Mouse (Mus musculus) hindbrain, embryonic 10.5 days (tissue): Measurements from ENCODE around the gene Ankrd55. TPM values are rescaled to one million over a fixed set of nuclear protein-coding genes. Genes with fewer than 3 reads are reported as not detected.

Experiments
- DNase-seq: peaks from one replicate; pipeline ENCODE4 v3.0.0-alpha.2; 2017; ENCODE audit warnings: low spot score
- H3K27ac ChIP-seq: fragments of 300-500 bp; sonication (generic); 2 replicates; pipeline ENCODE4 v1.5.1; 2016; ENCODE audit warnings: mild to moderate bottlenecking, moderate library complexity
- H3K27me3 ChIP-seq: fragments of 300-500 bp; sonication (generic); 2 replicates; pipeline ENCODE4 v1.6.1; 2016; ENCODE audit warnings: mild to moderate bottlenecking; ENCODE audit not compliant: poor library complexity, insufficient read depth, severe bottlenecking
- H3K36me3 ChIP-seq: fragments of 300-500 bp; sonication (generic); 2 replicates; pipeline ENCODE4 v1.6.1; 2016; ENCODE audit warnings: mild to moderate bottlenecking, moderate library complexity
- H3K4me1 ChIP-seq: fragments of 300-500 bp; sonication (generic); replicated peaks from 2 replicates; pipeline ENCODE4 v1.6.1; 2016; ENCODE audit warnings: mild to moderate bottlenecking
- H3K4me3 ChIP-seq: fragments of 300-500 bp; sonication (generic); 2 replicates; pipeline ENCODE4 v1.5.1; 2016; ENCODE audit warnings: mild to moderate bottlenecking, moderate library complexity
- H3K9me3 ChIP-seq: fragments of 300-500 bp; sonication (generic); 2 replicates; pipeline ENCODE4 v1.6.1; 2016; ENCODE audit warnings: mild to moderate bottlenecking, moderate library complexity
- WGBS: fragments of 180-500 bp; shearing (Covaris S2); methylation state at CpG from one replicate; pipeline ENCODE4 v1.1.7; 2016; 5-methylcytosine and 5-hydroxymethylcytosine counted together
- polyA plus RNA-seq: library from polyadenylated mRNA; unstranded; fragments of >200 nt; fragmentation: Nextera tagmentation; extraction: Ambion mirVana; gene quantifications from 2 replicates; pipeline ENCODE4 v1.2.1, GENCODE M21; 2016

The Ankrd55 gene
- polyA plus RNA-seq, 1 experiment from 2014 or later: 1.9 TPM

DNA sequence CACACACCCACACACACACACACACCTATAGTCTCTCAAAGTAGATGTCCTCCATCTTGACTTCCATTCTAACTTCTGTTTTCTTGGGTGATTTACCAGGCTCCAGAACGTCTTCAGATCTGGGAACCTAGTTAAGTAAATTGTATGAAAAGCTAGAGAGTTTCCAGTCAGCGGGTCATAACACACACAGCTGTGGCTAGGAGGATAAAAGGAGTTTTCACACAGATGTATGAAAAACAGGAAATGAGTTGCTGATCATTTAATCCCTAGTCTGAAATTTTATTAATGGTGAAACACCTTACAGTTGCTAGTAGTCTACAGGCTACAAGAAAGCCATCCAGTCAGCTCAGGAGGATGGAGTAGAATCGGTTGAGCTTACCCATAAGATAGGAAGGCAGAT lies 99.9 kb downstream of the Ankrd55 start:
- Histone ChIP-seq H3K9me3 (0 out of 2 replicates have a peak, but pooled peaks cover 3% of the 10 kb centered on the region), H3K4me3 (no peak overlapping the region), H3K4me1 (0 out of 2 replicates have a peak, but pooled peaks cover 2% of the 10 kb centered on the region), H3K27ac (no peak overlapping the region), H3K36me3 (no peaks in the 10 kb centered on the region), H3K27me3 (no peaks in the 10 kb centered on the region)
- DNase-seq: no peak
- 90% methylated on average over 3 of the region's 3 CpGs for WGBS

DNA sequence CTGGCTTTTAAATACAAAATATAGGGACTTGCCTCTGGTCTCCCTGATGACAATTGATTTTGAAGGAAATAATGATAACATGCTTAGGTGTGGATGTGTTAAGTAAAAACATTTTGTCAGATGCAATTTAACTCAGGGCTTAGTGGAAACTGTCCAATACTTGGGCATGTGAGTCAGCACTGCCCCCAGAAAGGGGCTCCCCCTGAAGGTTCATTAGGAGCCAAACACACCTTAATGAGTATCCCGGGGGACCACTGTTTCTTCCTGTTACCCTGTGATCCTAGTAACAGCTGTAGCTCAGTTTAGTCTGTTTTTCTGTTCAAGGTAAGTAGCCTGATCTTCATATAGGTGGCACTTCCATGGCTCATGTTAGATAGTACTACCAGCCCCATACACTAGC lies 102.0 kb downstream of the Ankrd55 start:
- H3K27me3 ChIP-seq: no peaks in the 10 kb centered on the region
- H3K27ac ChIP-seq: no peak overlapping the region
- WGBS: 93% methylated on average over 1 of the region's 1 CpGs
- DNase-seq: no peak
- H3K4me3 ChIP-seq: no peak overlapping the region
- H3K9me3 ChIP-seq: 0 out of 2 replicates have a peak, but pooled peaks cover 3% of the 10 kb centered on the region
- H3K4me1 ChIP-seq: no peaks in the 10 kb centered on the region
- no peaks in the 10 kb centered on the region for H3K36me3 ChIP-seq

DNA sequence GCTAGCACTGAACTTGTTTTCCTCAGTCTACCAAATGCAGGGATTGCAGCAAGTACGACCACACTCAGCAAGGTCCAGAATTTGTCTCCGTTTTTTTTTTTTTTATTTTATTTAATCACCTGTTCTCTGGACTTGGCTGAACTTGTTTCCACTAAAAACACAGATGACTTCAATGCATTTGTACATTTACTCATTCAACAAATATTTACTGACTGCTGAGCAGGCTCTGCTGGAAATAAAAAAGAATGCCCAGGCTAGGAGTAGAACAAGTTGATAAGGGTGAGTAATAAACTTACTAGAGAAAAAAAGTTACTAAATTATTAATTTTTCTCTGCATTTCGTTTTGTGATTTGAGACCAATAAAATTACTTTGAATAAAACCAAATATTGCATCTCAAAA lies 103.1 kb downstream of the Ankrd55 start:
- no peaks in the 10 kb centered on the region for H3K4me1 ChIP-seq
- 80% methylated on average over 3 of the region's 3 CpGs for WGBS
- DNase-seq: no peak
- no peaks in the 10 kb centered on the region for H3K36me3 ChIP-seq
- H3K4me3 ChIP-seq: no peak overlapping the region
- H3K27ac ChIP-seq: no peak overlapping the region
- no peaks in the 10 kb centered on the region for H3K27me3 ChIP-seq
- 0 out of 2 replicates have a peak, but pooled peaks cover 3% of the 10 kb centered on the region for H3K9me3 ChIP-seq

DNA sequence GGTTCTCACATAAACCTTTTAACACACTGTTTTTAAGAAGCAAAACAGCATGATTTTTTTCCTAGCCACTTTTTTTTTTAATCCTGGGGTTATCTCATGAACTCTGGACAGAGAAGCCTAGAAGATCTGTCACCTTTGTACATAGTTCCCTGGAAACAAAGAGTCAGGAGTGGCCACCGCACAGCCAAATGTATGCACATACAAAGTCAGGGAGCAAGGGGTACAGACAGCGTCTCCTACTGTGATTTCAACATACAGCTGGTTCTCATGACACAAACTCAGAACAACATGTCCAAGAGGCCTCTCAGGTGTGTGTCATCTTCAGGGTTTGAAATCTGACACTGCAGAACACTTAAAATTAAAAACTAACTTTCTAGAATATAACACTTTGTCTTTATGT lies 105.1 kb downstream of the Ankrd55 start:
- Histone ChIP-seq H3K9me3 (0 out of 2 replicates have a peak, but pooled peaks cover 3% of the 10 kb centered on the region), H3K36me3 (no peaks in the 10 kb centered on the region), H3K4me1 (no peaks in the 10 kb centered on the region), H3K4me3 (no peak overlapping the region), H3K27me3 (no peaks in the 10 kb centered on the region), H3K27ac (no peak overlapping the region)
- no peak for DNase-seq
- WGBS: 89% methylated on average over 2 of the region's 2 CpGs

DNA sequence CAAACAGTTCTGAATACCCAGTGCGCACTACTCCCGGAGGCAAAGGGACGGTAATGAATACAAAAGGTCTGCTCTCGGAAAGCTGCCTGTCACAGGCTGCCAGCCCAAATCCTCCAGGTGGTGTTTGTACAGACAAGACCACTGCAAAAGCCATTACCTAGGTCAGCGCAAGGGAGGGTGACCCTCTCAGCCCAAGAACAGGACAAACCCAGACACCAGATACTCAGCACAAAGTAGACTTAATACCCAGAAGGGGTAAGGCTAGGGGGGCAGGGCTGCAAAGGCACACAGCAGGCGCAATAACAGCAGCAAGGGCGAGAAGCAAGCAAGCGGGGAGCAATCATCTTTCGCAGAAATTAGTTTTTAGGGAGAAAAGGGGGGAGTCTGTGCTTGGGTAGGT lies 106.0 kb downstream of the Ankrd55 start:
- no peaks in the 10 kb centered on the region for H3K36me3 ChIP-seq
- 78% methylated on average over 9 of the region's 9 CpGs for WGBS

DNA sequence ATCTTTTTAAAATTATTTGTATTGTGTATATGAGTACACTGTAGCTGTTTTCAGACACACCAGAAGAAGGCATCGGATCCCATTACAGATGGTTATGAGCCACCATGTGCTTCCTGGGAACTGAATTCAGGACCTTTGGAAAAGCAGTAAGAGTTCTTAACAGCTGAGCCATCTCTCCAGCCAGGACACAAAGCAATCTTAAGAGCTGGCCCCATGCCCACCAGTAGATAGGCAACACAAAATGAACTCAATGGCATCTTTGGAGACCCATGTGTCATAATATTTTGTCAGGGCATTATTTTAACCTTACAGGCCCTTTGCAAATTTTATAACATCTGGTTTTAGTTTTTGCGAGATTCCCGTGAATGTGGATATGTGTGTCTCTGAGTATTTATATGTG lies 116.5 kb downstream of the Ankrd55 start:
- H3K27ac ChIP-seq: no peak overlapping the region
- H3K4me1 ChIP-seq: no peaks in the 10 kb centered on the region
- H3K36me3 ChIP-seq: no peaks in the 10 kb centered on the region
- H3K4me3 ChIP-seq: no peak overlapping the region
- DNase-seq: no peak
- H3K9me3 ChIP-seq: no peaks in the 10 kb centered on the region
- 83% methylated on average over 3 of the region's 3 CpGs for WGBS
- H3K27me3 ChIP-seq: no peaks in the 10 kb centered on the region

More for the DNA sequence above, 106.0 kb downstream of the Ankrd55 start:
- Histone ChIP-seq H3K4me3 (no peak overlapping the region), H3K9me3 (0 out of 2 replicates have a peak, but pooled peaks cover 3% of the 10 kb centered on the region), H3K4me1 (no peaks in the 10 kb centered on the region), H3K27ac (no peak overlapping the region), H3K27me3 (no peaks in the 10 kb centered on the region)
- DNase-seq: no peak

DNA sequence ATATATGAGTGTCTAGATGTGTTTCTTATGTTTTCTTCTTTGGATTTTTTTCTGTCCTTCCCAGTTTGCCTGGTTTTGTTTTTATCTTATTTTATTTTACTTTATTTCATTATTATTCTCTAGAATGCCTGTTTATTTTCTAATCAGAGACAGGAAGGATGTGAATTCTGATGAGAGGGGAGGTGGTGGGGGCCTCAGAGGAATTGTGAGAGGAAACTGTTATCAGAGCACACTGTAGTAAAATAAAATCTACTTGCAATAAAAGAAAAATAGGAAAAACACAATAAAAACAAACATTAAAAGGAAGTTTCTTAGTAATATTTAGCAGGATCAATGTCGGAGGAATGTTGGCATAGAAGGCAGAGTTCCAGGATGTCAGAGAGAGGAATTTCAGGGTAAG lies 116.9 kb downstream of the Ankrd55 start:
- Histone ChIP-seq H3K4me1 (no peaks in the 10 kb centered on the region), H3K9me3 (no peaks in the 10 kb centered on the region), H3K27me3 (no peaks in the 10 kb centered on the region), H3K4me3 (no peak overlapping the region), H3K27ac (no peak overlapping the region), H3K36me3 (no peaks in the 10 kb centered on the region)
- WGBS: 78% methylated on average over 1 of the region's 1 CpGs
- no peak for DNase-seq

DNA sequence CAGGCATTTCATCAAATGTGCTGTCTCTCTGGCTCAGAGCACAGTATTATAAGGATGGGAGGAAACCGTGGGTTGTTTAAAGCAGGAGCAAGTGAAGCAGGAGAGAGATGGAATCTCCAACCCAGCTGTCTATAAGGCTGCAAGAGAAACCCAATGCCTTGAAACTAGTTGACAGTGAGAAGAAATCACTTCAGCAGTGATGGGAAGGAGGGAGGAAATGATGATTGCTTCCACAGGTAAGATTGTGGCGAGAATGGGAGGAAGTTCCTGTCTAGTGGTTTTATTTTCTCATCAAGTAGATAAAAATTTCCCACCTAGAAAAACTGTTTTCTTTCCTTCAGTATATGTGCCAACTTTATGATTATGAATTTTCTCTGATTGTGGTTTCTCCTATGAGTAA lies 118.4 kb downstream of the Ankrd55 start:
- H3K36me3 ChIP-seq: no peaks in the 10 kb centered on the region

DNA sequence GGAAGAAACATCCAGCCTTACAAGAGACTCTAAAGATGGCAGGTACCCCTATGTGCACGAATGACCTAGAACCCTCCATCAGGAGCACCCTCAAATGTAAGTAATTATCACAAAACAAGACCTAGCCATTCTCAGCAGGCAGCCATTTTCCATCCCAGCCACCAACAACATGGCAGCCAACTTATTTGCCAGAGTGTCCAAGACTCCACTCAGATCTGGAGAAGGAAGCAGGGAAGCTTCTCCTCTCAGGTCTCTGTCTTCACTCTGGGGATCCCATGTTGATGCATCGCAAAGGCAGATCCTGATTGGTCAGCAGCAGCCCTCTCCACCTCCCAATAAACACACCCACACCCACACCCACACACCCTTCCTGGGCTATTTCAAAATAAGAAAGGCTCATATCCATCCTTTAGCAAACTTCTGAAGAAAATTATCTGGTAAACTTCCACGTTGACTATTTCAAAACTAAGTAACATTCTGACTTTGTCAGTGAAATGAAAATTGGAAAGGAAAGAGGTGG lies 119.0 kb downstream of the Ankrd55 start:
- H3K36me3 ChIP-seq: no peaks in the 10 kb centered on the region
- H3K9me3 ChIP-seq: no peaks in the 10 kb centered on the region
- H3K4me3 ChIP-seq: no peak overlapping the region
- no peaks in the 10 kb centered on the region for H3K27me3 ChIP-seq
- H3K4me1 ChIP-seq: no peaks in the 10 kb centered on the region
- WGBS: 93% methylated on average over 3 of the region's 3 CpGs
- no peak overlapping the region for H3K27ac ChIP-seq
- DNase-seq: no peak

More for the DNA sequence above, 118.4 kb downstream of the Ankrd55 start:
- H3K4me3 ChIP-seq: no peak overlapping the region
- H3K27me3 ChIP-seq: no peaks in the 10 kb centered on the region
- no peaks in the 10 kb centered on the region for H3K4me1 ChIP-seq
- no peaks in the 10 kb centered on the region for H3K9me3 ChIP-seq
- no peak for DNase-seq
- WGBS: 85% methylated on average over 2 of the region's 2 CpGs
- no peak overlapping the region for H3K27ac ChIP-seq

DNA sequence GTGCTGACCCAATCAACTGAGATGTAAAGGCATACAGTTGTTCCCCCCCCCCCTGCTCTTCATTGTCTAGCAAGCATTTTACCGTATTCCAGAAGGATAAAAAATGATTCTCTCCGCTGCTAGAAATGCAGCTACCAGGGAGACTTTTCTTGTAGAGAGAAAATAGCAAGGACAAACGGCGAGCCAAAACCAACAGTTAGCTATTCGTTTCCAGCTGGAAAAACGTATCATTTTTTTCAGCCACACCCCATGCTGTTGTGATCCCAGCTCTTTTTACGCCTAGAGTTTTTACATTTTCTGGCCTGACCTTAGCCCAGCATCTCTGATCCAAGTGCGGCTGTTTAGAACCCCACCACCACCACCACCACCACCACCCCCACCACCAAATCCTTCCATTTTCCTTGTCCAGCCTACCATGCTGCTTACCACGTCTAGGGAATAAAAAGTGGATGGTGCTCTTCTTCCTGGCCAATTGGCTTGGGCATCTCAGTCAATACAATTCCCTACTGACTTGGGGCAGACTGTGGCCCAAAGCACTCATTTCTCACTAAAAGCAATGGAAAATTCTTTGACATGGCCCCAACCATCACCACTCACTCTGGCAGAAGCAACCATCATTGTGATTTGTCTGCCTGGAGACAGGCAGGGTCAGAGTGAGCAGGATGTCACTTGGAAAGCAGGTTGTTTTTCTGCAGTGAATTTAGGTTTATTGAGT lies 119.7 kb downstream of the Ankrd55 start:
- 0 out of 2 replicates have a peak, but pooled peaks cover 4% of the 10 kb centered on the region for H3K4me1 ChIP-seq
- 80% methylated on average over 9 of the region's 9 CpGs for WGBS
- no peak overlapping the region for H3K4me3 ChIP-seq
- DNase-seq: no peak
- no peaks in the 10 kb centered on the region for H3K27me3 ChIP-seq
- H3K9me3 ChIP-seq: no peaks in the 10 kb centered on the region
- no peaks in the 10 kb centered on the region for H3K36me3 ChIP-seq
- no peak overlapping the region for H3K27ac ChIP-seq

DNA sequence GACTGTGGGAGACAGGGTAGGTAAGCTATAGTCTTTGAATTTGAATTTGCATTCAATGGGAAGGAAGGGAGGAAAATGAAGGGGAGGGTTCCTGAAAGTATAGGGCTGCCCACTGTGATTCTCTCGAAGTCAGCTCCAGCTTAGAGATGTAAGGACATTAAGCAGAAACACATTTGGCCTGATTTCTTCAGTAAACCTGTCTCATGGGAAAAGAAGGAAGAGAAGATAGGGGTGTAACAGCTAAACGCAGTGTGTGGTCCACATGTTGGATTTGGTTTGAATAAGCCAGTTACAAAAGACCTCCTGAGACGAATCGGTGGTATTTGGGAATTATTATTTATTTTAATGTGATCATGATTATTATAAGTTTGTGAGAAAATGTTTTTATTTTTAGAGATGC lies 120.5 kb downstream of the Ankrd55 start:
- no peak for DNase-seq
- Histone ChIP-seq H3K4me3 (no peak overlapping the region), H3K27ac (no peak overlapping the region), H3K9me3 (no peaks in the 10 kb centered on the region), H3K36me3 (no peaks in the 10 kb centered on the region), H3K4me1 (0 out of 2 replicates have a peak, but pooled peaks cover 5% of the 10 kb centered on the region), H3K27me3 (no peaks in the 10 kb centered on the region)
- 80% methylated on average over 4 of the region's 4 CpGs for WGBS

DNA sequence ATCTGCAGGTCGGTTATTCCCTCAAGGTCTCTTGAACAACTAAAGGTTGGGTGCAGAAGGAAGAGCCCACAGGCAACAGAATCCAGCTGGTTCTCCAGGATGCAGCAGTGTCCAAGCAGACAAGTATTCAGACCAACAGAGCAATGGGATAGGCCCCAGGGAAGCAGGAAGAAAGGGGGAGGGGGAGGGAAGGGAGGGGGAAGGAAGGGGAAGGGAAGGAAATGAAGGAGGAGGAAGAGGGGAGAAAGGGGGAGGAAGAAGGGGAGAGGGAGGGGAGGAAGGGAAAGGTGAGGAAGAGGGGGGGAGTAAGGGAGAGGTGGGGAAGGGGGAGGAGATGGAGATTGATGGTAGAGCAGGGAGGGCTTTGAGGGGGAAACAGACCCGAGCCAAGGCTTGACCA lies 121.1 kb downstream of the Ankrd55 start:
- Histone ChIP-seq H3K27me3 (no peaks in the 10 kb centered on the region), H3K27ac (no peak overlapping the region), H3K9me3 (no peaks in the 10 kb centered on the region), H3K36me3 (no peaks in the 10 kb centered on the region), H3K4me1 (0 out of 2 replicates have a peak, but pooled peaks cover 5% of the 10 kb centered on the region), H3K4me3 (no peak overlapping the region)
- no peak for DNase-seq
- 88% methylated on average over 2 of the region's 2 CpGs for WGBS

DNA sequence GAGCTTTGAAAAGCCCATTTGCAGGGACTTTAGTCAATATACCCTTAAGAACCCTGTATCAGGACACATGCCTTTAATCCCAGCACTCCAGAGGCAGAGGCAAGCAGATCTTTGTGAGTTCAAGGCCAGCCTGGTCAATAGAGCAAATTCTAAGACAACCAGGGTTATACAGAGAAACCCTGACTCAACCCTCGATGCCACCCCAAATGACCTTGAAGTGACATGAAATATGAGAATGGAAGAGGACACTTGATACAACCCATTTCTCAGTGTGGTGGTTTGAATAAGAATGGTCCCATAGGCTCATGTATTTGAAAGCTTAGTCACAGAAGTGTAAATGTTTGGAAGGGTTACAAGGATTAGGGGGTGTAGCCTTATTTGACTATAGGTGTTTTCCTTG lies 121.6 kb downstream of the Ankrd55 start:
- Histone ChIP-seq H3K9me3 (no peaks in the 10 kb centered on the region), H3K27ac (no peak overlapping the region), H3K27me3 (no peaks in the 10 kb centered on the region), H3K36me3 (no peaks in the 10 kb centered on the region), H3K4me1 (0 out of 2 replicates have a peak, but pooled peaks cover 5% of the 10 kb centered on the region), H3K4me3 (no peak overlapping the region)
- DNase-seq: no peak
- WGBS: 89% methylated on average over 1 of the region's 1 CpGs
